In the genomic region with DNA sequence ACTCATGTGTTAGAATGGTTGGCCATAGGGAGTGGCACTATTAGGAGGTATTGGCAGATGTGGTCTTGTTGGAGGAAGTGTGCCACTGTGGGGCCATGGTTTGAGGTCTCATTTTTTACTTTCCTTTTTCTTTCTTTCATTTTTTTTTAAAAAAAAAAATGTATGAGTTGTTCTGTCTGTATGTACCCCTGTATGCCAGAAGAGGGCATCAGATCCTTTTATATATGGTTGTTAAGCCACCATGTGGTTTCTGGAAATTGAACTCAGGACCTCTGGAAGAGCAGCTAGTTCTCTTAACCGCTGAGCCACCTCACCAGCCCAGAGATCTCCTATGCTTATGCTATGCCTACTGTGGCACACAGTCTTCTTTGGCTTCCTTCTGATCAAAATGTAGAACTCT, we compare ENCODE assay signal across 32 mouse cellular contexts. TPM values are rescaled to one million over a fixed set of nuclear protein-coding genes. Genes with fewer than 3 reads are reported as not detected.
A peak's percentile ranks its signal among the peaks of the same experiment; 100 is the strongest.
DNase-seq lines count a peak whose midpoint lies in the region; ATAC-seq and TF ChIP-seq lines count a peak whose summit lies in the region.
"Had no signal": no experiment of that assay in that cellular context is flagged by ENCODE, and none has a peak within 500 bp of the region (broad histone marks: within the 10 kb centered on the region; RNA-seq: fewer than 3 reads in every experiment).

No protein-coding gene starts in this region.

- no peak for ATAC-seq in liver, embryonic 14.5 days (ENCODE audit: insufficient read depth)
- ATAC-seq in megakaryocyte progenitor cell, adult 5-6 weeks (replicated peaks; ENCODE audit: poor library complexity), result 0 out of 2 replicates have a peak, but pooled peaks have one; percentile 29
- ATAC-seq in forebrain, embryonic 14.5 days, result no peak
- ATAC-seq: activated CD4-positive, CD25-positive, alpha-beta regulatory T cell, adult 4 months; forebrain, embryonic 15.5 days; hindbrain, embryonic 16.5 days; liver, embryonic 12.5 days; midbrain, embryonic 15.5 days had no signal

- H3K36me3 ChIP-seq in liver, embryonic 14.5 days (replicated peaks; ENCODE audit: control insufficient read depth, insufficient read depth, low read depth), result no peaks in the 10 kb centered on the region
- H3K36me3 ChIP-seq in CH12.LX (replicated peaks in 1 of 2; ENCODE audit: control insufficient read depth in 1 of 2, insufficient read depth in 1 of 2, low read length in 1 of 2), result no peaks in the 10 kb centered on the region
- no peaks in the 10 kb centered on the region for H3K36me3 ChIP-seq in forebrain, embryonic 14.5 days (ENCODE audit: control insufficient read depth, insufficient read depth, low read length)
- H3K36me3 ChIP-seq: embryonic facial prominence, embryonic 12.5 days; forebrain, embryonic 15.5 days; heart, embryonic 12.5 days; limb, embryonic 10.5 days; liver, embryonic 12.5 days; midbrain, embryonic 15.5 days; neural tube, embryonic 15.5 days had no signal

- H3K9me3 ChIP-seq in liver, embryonic 14.5 days (ENCODE audit: control insufficient read depth, low read length), result no peaks in the 10 kb centered on the region
- H3K9me3 ChIP-seq in CH12.LX (replicated peaks; ENCODE audit: low read length), result no peaks in the 10 kb centered on the region
- no peaks in the 10 kb centered on the region for H3K9me3 ChIP-seq in forebrain, embryonic 14.5 days (replicated peaks; ENCODE audit: control insufficient read depth, low read length)
- H3K9me3 ChIP-seq: embryonic facial prominence, embryonic 12.5 days; forebrain, embryonic 15.5 days; heart, embryonic 12.5 days; limb, embryonic 10.5 days; liver, embryonic 12.5 days; megakaryocyte, embryonic 14.5 days; midbrain, embryonic 15.5 days; neural tube, embryonic 15.5 days had no signal

- in situ Hi-C loops in CH12.LX (cut with MboI; ENCODE audit: low pct_ligation_motif_present, low pct_unique_long_range_greater_than_20kb, low sequenced_read_pairs), result no loop called here

- no peak overlapping the region for H3K27ac ChIP-seq in gastrocnemius, adult 2 months
- no peak overlapping the region for H3K27ac ChIP-seq in liver, embryonic 14.5 days
- no peak overlapping the region for H3K27ac ChIP-seq in CH12.LX (ENCODE audit: insufficient read depth, low read depth)
- no peak overlapping the region for H3K27ac ChIP-seq in forebrain, embryonic 14.5 days (ENCODE audit: low read depth, low read length)
- H3K27ac ChIP-seq: embryonic facial prominence, embryonic 12.5 days; forebrain, embryonic 15.5 days; limb, embryonic 10.5 days; liver, embryonic 12.5 days; midbrain, embryonic 15.5 days; neural tube, embryonic 15.5 days had no signal

- dilution Hi-C loops in CH12.LX (cut with MboI; ENCODE audit: extremely low pct_ligation_motif_present, extremely low pct_unique_long_range_greater_than_20kb, low sequenced_read_pairs), result no loop called here

- TF ChIP-seq POLR2A in CH12.LX (IDR thresholded peaks at IDR 0.05; ENCODE audit: low read depth, low read length), result no peak

- no peak for TF ChIP-seq EP300 in liver, embryonic 14.5 days (IDR thresholded peaks at IDR 0.05; ENCODE audit: low read depth)
- TF ChIP-seq EP300 in CH12.LX (IDR thresholded peaks at IDR 0.05; ENCODE audit: low read length), result no peak

- TF ChIP-seq CTCF in gastrocnemius, adult 2 months (IDR thresholded peaks at IDR 0.05), result peak; percentile 6; the same call in 1 of the 2 replicates
- peak; percentile 26; the same call in 1 of the 2 replicates for TF ChIP-seq CTCF in liver, embryonic 14.5 days (IDR thresholded peaks at IDR 0.05; ENCODE audit: low read depth)
- peak in 1 of 2 experiments; percentile 54; a peak in 2 of 4 replicates for TF ChIP-seq CTCF in CH12.LX (conservative IDR thresholded peaks at IDR 0.05 in 1 of 2, IDR thresholded peaks at IDR 0.05 in 1 of 2; ENCODE audit: low read depth in 2 of 2, low read length in 2 of 2)

- intact Hi-C loops in gastrocnemius, adult 2 months (cut with DNase I), result no loop called here

- no peaks in the 10 kb centered on the region for H3K27me3 ChIP-seq in liver, embryonic 14.5 days (ENCODE audit: control insufficient read depth, insufficient read depth, low read length)
- peaks cover 47% of the 10 kb centered on the region for H3K27me3 ChIP-seq in CH12.LX (replicated peaks)
- no peaks in the 10 kb centered on the region for H3K27me3 ChIP-seq in forebrain, embryonic 14.5 days (replicated peaks; ENCODE audit: control insufficient read depth, insufficient read depth, low read length)
- H3K27me3 ChIP-seq: embryonic facial prominence, embryonic 12.5 days; forebrain, embryonic 15.5 days; heart, embryonic 12.5 days; midbrain, embryonic 15.5 days; neural tube, embryonic 15.5 days had no signal

- H3K4me1 ChIP-seq in liver, embryonic 14.5 days (replicated peaks; ENCODE audit: control insufficient read depth in 2 of 2, insufficient read depth in 2 of 2, low read length in 1 of 2), result no peaks in the 10 kb centered on the region
- H3K4me1 ChIP-seq in CH12.LX (ENCODE audit: control insufficient read depth in 1 of 2, insufficient read depth in 2 of 2), result no peaks in the 10 kb centered on the region
- H3K4me1 ChIP-seq in forebrain, embryonic 14.5 days (ENCODE audit: control insufficient read depth, insufficient read depth, low read length), result no peaks in the 10 kb centered on the region
- H3K4me1 ChIP-seq: embryonic facial prominence, embryonic 12.5 days; forebrain, embryonic 15.5 days; heart, embryonic 12.5 days; limb, embryonic 10.5 days; liver, embryonic 12.5 days; megakaryocyte, embryonic 14.5 days; neural tube, embryonic 15.5 days had no signal

- DNase-seq in gastrocnemius, adult 2 months, result no peak
- no peak for DNase-seq in gastrocnemius, adult 8-10 months (ENCODE audit: low spot score in 2 of 2)
- DNase-seq in liver, embryonic 14.5 days (ENCODE audit: low read depth in 3 of 3, low spot score in 3 of 3), result no peak
- no peak for DNase-seq in liver
- peak; percentile 7 for DNase-seq in CH12.LX (ENCODE audit: extremely low read depth)
- DNase-seq in forebrain, embryonic 14.5 days (ENCODE audit: low spot score), result no peak
- DNase-seq: adrenal gland, postnatal 10 days; B cell, adult 2 months; cerebellum, adult 9-11 months; heart, postnatal 36 days; kidney, adult 18-20 months; kidney, postnatal 14 days; lung, postnatal 10 days; right cerebral cortex, postnatal 14 days; thymus, postnatal 14 days had no signal

- 56% methylated on average over 1 of the region's 1 CpGs for WGBS in liver, embryonic 14.5 days (ENCODE audit: insufficient replicate concordance)
- 69% methylated on average over 1 of the region's 1 CpGs for WGBS in forebrain, embryonic 14.5 days

- H3K4me2 ChIP-seq in liver, embryonic 14.5 days (ENCODE audit: low read depth), result no peak overlapping the region
- H3K4me2 ChIP-seq in CH12.LX (ENCODE audit: insufficient read depth, low read depth, poor library complexity, severe bottlenecking), result no peak overlapping the region
- no peak overlapping the region for H3K4me2 ChIP-seq in forebrain, embryonic 14.5 days (ENCODE audit: low read length)
- H3K4me2 ChIP-seq: embryonic facial prominence, embryonic 12.5 days; forebrain, embryonic 15.5 days; heart, embryonic 12.5 days; liver, embryonic 12.5 days; midbrain, embryonic 15.5 days; neural tube, embryonic 15.5 days had no signal

- peak; percentile 38 for TF ChIP-seq RAD21 in CH12.LX (IDR thresholded peaks at IDR 0.05; ENCODE audit: low read depth, low read length)

- H3K4me3 ChIP-seq in gastrocnemius, adult 2 months, result no peak overlapping the region
- no peak overlapping the region for H3K4me3 ChIP-seq in liver, embryonic 14.5 days (ENCODE audit: insufficient read depth in 1 of 2, low read depth in 2 of 2, low read length in 2 of 2)
- H3K4me3 ChIP-seq in CH12.LX (replicated peaks in 1 of 3; ENCODE audit: low read depth in 2 of 3, low read length in 2 of 3, poor library complexity in 1 of 3), result no peak overlapping the region
- H3K4me3 ChIP-seq in forebrain, embryonic 14.5 days (ENCODE audit: low read depth, low read length), result no peak overlapping the region
- H3K4me3 ChIP-seq: embryonic facial prominence, embryonic 12.5 days; erythroblast, embryonic 14.5 days; forebrain, embryonic 15.5 days; heart, embryonic 12.5 days; limb, embryonic 10.5 days; liver, embryonic 12.5 days; megakaryocyte, embryonic 14.5 days; midbrain, embryonic 15.5 days; neural tube, embryonic 15.5 days had no signal

- no peak overlapping the region for H3K9ac ChIP-seq in liver, embryonic 14.5 days (replicated peaks)
- H3K9ac ChIP-seq in CH12.LX (ENCODE audit: insufficient read depth, low read depth), result no peak overlapping the region
- H3K9ac ChIP-seq in forebrain, embryonic 14.5 days (ENCODE audit: low read length), result no peak overlapping the region
- H3K9ac ChIP-seq: embryonic facial prominence, embryonic 12.5 days; forebrain, embryonic 15.5 days; heart, embryonic 12.5 days; liver, embryonic 12.5 days; midbrain, embryonic 15.5 days; neural tube, embryonic 15.5 days had no signal

- H3K79me2 ChIP-seq in CH12.LX (replicated peaks; ENCODE audit: control insufficient read depth, extremely low read depth, insufficient read depth, poor library complexity, severe bottlenecking), result no peaks in the 10 kb centered on the region

RNA-seq across cellular contexts. Expression of gene Spaca3, which starts 19.4 kb away (rescaled TPM):
- not detected for total RNA-seq in gastrocnemius, adult 2 months (2021)
- not detected for total RNA-seq in gastrocnemius, adult 8-10 months (2022)
- not detected in 2 replicates for polyA plus RNA-seq in liver, embryonic 14.5 days (2012; rRNA removed)
- polyA plus RNA-seq in liver, embryonic 14.5 days (2014; fragmentation: Nextera tagmentation; extraction: Ambion mirVana), result 0.11 TPM in 1 of 2 replicates, not detected in the other
- total RNA-seq in CH12.LX (2012; rRNA removed) (not detected in 2 replicates), CH12.LX (2014; rRNA removed) (not detected in 2 replicates)
- polyA plus RNA-seq in CH12.LX (2012; ENCODE audit: insufficient read length, low read depth), result not detected in 2 replicates
- total RNA-seq in megakaryocyte progenitor cell, adult 5-6 weeks (2015), result not detected in 2 replicates
- total RNA-seq in megakaryocyte progenitor cell, adult 5-6 weeks (2017), result not detected in 2 replicates
- not detected in 2 replicates for polyA plus RNA-seq in forebrain, embryonic 14.5 days (2014; fragmentation: Nextera tagmentation; extraction: Ambion mirVana)
- total RNA-seq: adrenal gland, postnatal 10 days; granulocyte monocyte progenitor cell, adult 5-6 weeks; heart, postnatal 36 days; layer of hippocampus, adult 8-10 months; left cerebral cortex, adult 18-20 months had no signal
- polyA plus RNA-seq: activated CD4-positive, CD25-positive, alpha-beta regulatory T cell, adult 4 months; brain, embryonic 14.5 days; embryonic facial prominence, embryonic 12.5 days; erythroblast, embryonic 14.5 days; forebrain, embryonic 15.5 days; heart, embryonic 12.5 days; hindbrain, embryonic 16.5 days; limb, embryonic 10.5 days; liver, embryonic 12.5 days; midbrain, embryonic 15.5 days; neural tube, embryonic 15.5 days; stomach, embryonic 16.5 days had no signal

RNA-seq across cellular contexts. Expression of gene Tmem98, which starts 28.7 kb away (rescaled TPM):
- total RNA-seq in gastrocnemius, adult 2 months (2021), result 1 to 10 TPM in 1 of 2 experiments, under 1 TPM in 1; 0.87 to 1.3 TPM
- total RNA-seq in gastrocnemius, adult 8-10 months (2022), result 1 to 10 TPM in 1 of 4 experiments, under 1 TPM in 3; 0.24 to 1.4 (median 0.77) TPM
- polyA plus RNA-seq in liver, embryonic 14.5 days (2012; rRNA removed), result 5.3 and 5.5 TPM in 2 replicates
- polyA plus RNA-seq in liver, embryonic 14.5 days (2014; fragmentation: Nextera tagmentation; extraction: Ambion mirVana), result 7.3 and 9.5 TPM in 2 replicates
- total RNA-seq in CH12.LX (2012; rRNA removed), result 9.1 and 12.7 TPM in 2 replicates
- total RNA-seq in CH12.LX (2014; rRNA removed), result 21.3 and 23.6 TPM in 2 replicates
- polyA plus RNA-seq in CH12.LX (2012; ENCODE audit: insufficient read length, low read depth), result 15.6 and 18.4 TPM in 2 replicates
- 2.6 and 2.8 TPM in 2 replicates for total RNA-seq in megakaryocyte progenitor cell, adult 5-6 weeks (2015)
- 1.0 and 4.2 TPM in 2 replicates for total RNA-seq in megakaryocyte progenitor cell, adult 5-6 weeks (2017)
- 38.3 and 43.3 TPM in 2 replicates for polyA plus RNA-seq in forebrain, embryonic 14.5 days (2014; fragmentation: Nextera tagmentation; extraction: Ambion mirVana)
- polyA plus RNA-seq: activated CD4-positive, CD25-positive, alpha-beta regulatory T cell, adult 4 months; erythroblast, embryonic 14.5 days had no signal

RNA-seq across cellular contexts. Expression of gene Myo1d, which starts 58.9 kb away (rescaled TPM):
- total RNA-seq in gastrocnemius, adult 2 months (2021), result 1 to 10 TPM; 2.7 to 5.3 TPM
- 1 to 10 TPM; 2.3 to 3.6 (median 3.2) TPM for total RNA-seq in gastrocnemius, adult 8-10 months (2022)
- polyA plus RNA-seq in liver, embryonic 14.5 days (2012; rRNA removed), result 3.3 TPM in 2 replicates
- 6.8 and 7.5 TPM in 2 replicates for polyA plus RNA-seq in liver, embryonic 14.5 days (2014; fragmentation: Nextera tagmentation; extraction: Ambion mirVana)
- 2.1 and 2.9 TPM in 2 replicates for total RNA-seq in CH12.LX (2012; rRNA removed)
- 1.7 and 2.2 TPM in 2 replicates for total RNA-seq in CH12.LX (2014; rRNA removed)
- polyA plus RNA-seq in CH12.LX (2012; ENCODE audit: insufficient read length, low read depth), result 4.7 and 5.6 TPM in 2 replicates
- total RNA-seq in megakaryocyte progenitor cell, adult 5-6 weeks (2015), result 4.6 and 7.2 TPM in 2 replicates
- total RNA-seq in megakaryocyte progenitor cell, adult 5-6 weeks (2017), result 2.0 and 2.9 TPM in 2 replicates
- 1.3 and 1.6 TPM in 2 replicates for polyA plus RNA-seq in forebrain, embryonic 14.5 days (2014; fragmentation: Nextera tagmentation; extraction: Ambion mirVana)
